ENCODE assay signal across 9 mouse cellular contexts in the genomic region with DNA sequence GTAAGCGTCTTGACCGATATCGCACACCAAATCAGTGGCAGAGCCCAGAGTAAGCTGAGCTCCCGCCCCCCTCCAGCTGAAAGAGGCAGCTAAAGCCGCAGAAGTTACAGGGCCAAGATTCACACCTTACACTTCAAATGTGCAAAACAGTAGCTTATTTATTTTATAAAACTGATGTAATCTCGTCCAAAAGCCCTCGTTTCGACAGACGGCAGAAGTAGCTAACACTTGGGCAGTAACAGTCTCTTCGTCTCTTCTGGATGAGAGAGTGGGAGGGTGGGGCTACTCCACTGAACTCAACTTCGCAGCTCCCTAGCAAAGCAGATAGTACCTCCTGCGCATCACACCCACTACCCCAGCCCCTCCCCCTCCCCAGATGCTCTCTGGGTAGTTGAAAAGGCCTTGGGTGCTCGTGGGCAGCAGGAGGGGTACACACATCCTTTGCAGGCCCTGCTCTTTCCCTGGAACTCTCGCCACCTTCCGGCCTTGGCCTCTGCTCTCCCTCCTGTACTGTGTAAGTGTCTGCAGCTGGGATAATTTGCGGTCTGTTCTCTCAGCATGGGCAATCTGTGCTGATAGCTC.
A peak's percentile ranks its signal among the peaks of the same experiment; 100 is the strongest.
DNase-seq lines count a peak whose midpoint lies in the region; ATAC-seq and TF ChIP-seq lines count a peak whose summit lies in the region.
"Had no signal": no experiment of that assay in that cellular context is flagged by ENCODE, and none has a peak within 500 bp of the region (broad histone marks: within the 10 kb centered on the region; RNA-seq: fewer than 3 reads in every experiment).

No protein-coding gene starts in this region.

- 18% methylated on average over 16 of the region's 16 CpGs for WGBS in forebrain, embryonic 12.5 days
- WGBS in forebrain, embryonic 16.5 days: 18% methylated on average over 16 of the region's 16 CpGs
- WGBS in midbrain, embryonic 12.5 days: 14% methylated on average over 16 of the region's 16 CpGs
- WGBS in midbrain, postnatal 0 days: 27% methylated on average over 16 of the region's 16 CpGs
- 6% methylated on average over 16 of the region's 16 CpGs for WGBS in liver, embryonic 12.5 days (ENCODE audit: insufficient replicate concordance)

- TF ChIP-seq CTCF in midbrain, postnatal 0 days (IDR thresholded peaks at IDR 0.05): no peak

- intact Hi-C loops in gastrocnemius, postnatal 14 days (cut with DNase I; ENCODE audit: low total_unique reads): no loop called here

- no peaks in the 10 kb centered on the region for H3K9me3 ChIP-seq in forebrain, embryonic 12.5 days
- no peaks in the 10 kb centered on the region for H3K9me3 ChIP-seq in forebrain, embryonic 16.5 days (ENCODE audit: control insufficient read depth, low read length)
- H3K9me3 ChIP-seq in midbrain, embryonic 12.5 days: no peaks in the 10 kb centered on the region
- no peaks in the 10 kb centered on the region for H3K9me3 ChIP-seq in midbrain, postnatal 0 days (ENCODE audit: low read length)
- no peaks in the 10 kb centered on the region for H3K9me3 ChIP-seq in liver, embryonic 12.5 days (replicated peaks)

- H3K27ac ChIP-seq in forebrain, embryonic 12.5 days: no peak overlapping the region
- no peak overlapping the region for H3K27ac ChIP-seq in forebrain, embryonic 16.5 days (ENCODE audit: low read length)
- no peak overlapping the region for H3K27ac ChIP-seq in midbrain, embryonic 12.5 days (replicated peaks)
- H3K27ac ChIP-seq in midbrain, postnatal 0 days (ENCODE audit: low read depth, low read length): no peak overlapping the region
- peak overlapping the region; percentile 37; the same call in 1 of the 2 replicates for H3K27ac ChIP-seq in liver, embryonic 12.5 days

- peak overlapping the region; percentile 22; the same call in 1 of the 2 replicates for H3K4me2 ChIP-seq in forebrain, embryonic 12.5 days
- H3K4me2 ChIP-seq in forebrain, embryonic 16.5 days (ENCODE audit: low read length): no peak overlapping the region
- H3K4me2 ChIP-seq in midbrain, embryonic 12.5 days (replicated peaks): peak overlapping the region; percentile 21; the same call in 1 of the 2 replicates
- no peak overlapping the region for H3K4me2 ChIP-seq in midbrain, postnatal 0 days (ENCODE audit: low read depth, low read length, poor library complexity, severe bottlenecking)
- peak overlapping the region; percentile 53 for H3K4me2 ChIP-seq in liver, embryonic 12.5 days

- DNase-seq in midbrain, postnatal 0 days (ENCODE audit: low spot score): no peak
- DNase-seq in thymus, postnatal 4 days: peak; percentile 51
- DNase-seq in adrenal gland, postnatal 14 days: no peak
- no peak for DNase-seq in gastrocnemius, postnatal 14 days
- DNase-seq: gastrocnemius, postnatal 25 days had no signal

- H3K4me3 ChIP-seq in forebrain, embryonic 12.5 days (replicated peaks): no peak overlapping the region
- no peak overlapping the region for H3K4me3 ChIP-seq in forebrain, embryonic 16.5 days (replicated peaks; ENCODE audit: low read length)
- no peak overlapping the region for H3K4me3 ChIP-seq in midbrain, embryonic 12.5 days
- H3K4me3 ChIP-seq in midbrain, postnatal 0 days (ENCODE audit: low read depth, low read length): no peak overlapping the region
- H3K4me3 ChIP-seq in liver, embryonic 12.5 days: peak overlapping the region; percentile 28

- no peak overlapping the region for H3K9ac ChIP-seq in forebrain, embryonic 12.5 days
- H3K9ac ChIP-seq in forebrain, embryonic 16.5 days (replicated peaks; ENCODE audit: low read depth, low read length): no peak overlapping the region
- H3K9ac ChIP-seq in midbrain, embryonic 12.5 days (replicated peaks): no peak overlapping the region
- H3K9ac ChIP-seq in midbrain, postnatal 0 days (replicated peaks; ENCODE audit: low read length, poor library complexity, severe bottlenecking): no peak overlapping the region
- no peak overlapping the region for H3K9ac ChIP-seq in liver, embryonic 12.5 days

- peaks cover 23% of the 10 kb centered on the region for H3K27me3 ChIP-seq in forebrain, embryonic 12.5 days
- H3K27me3 ChIP-seq in forebrain, embryonic 16.5 days (replicated peaks; ENCODE audit: control insufficient read depth, insufficient read depth, low read length): peaks cover 10% of the 10 kb centered on the region; the same call in 1 of the 2 replicates
- H3K27me3 ChIP-seq in midbrain, embryonic 12.5 days: peaks cover 31% of the 10 kb centered on the region; the same call in 1 of the 2 replicates
- no peaks in the 10 kb centered on the region for H3K27me3 ChIP-seq in midbrain, postnatal 0 days (ENCODE audit: insufficient read depth, low read length)
- no peaks in the 10 kb centered on the region for H3K27me3 ChIP-seq in liver, embryonic 12.5 days (replicated peaks)

- H3K4me1 ChIP-seq in forebrain, embryonic 12.5 days: peaks cover 12% of the 10 kb centered on the region
- H3K4me1 ChIP-seq in forebrain, embryonic 16.5 days (replicated peaks; ENCODE audit: control insufficient read depth, insufficient read depth, low read length): no peaks in the 10 kb centered on the region
- peaks cover 6% of the 10 kb centered on the region; the same call in 1 of the 2 replicates for H3K4me1 ChIP-seq in midbrain, embryonic 12.5 days
- H3K4me1 ChIP-seq in midbrain, postnatal 0 days (ENCODE audit: insufficient read depth, low read length): no peaks in the 10 kb centered on the region
- peaks cover 48% of the 10 kb centered on the region for H3K4me1 ChIP-seq in liver, embryonic 12.5 days

- H3K36me3 ChIP-seq in forebrain, embryonic 12.5 days (replicated peaks): no peaks in the 10 kb centered on the region
- H3K36me3 ChIP-seq in forebrain, embryonic 16.5 days (ENCODE audit: control insufficient read depth, insufficient read depth): no peaks in the 10 kb centered on the region
- H3K36me3 ChIP-seq in midbrain, embryonic 12.5 days: no peaks in the 10 kb centered on the region
- H3K36me3 ChIP-seq in midbrain, postnatal 0 days (ENCODE audit: insufficient read depth, low read length): no peaks in the 10 kb centered on the region
- no peaks in the 10 kb centered on the region for H3K36me3 ChIP-seq in liver, embryonic 12.5 days

- no peak for ATAC-seq in forebrain, embryonic 12.5 days (ENCODE audit: low FRiP score)
- no peak for ATAC-seq in forebrain, embryonic 16.5 days
- no peak for ATAC-seq in midbrain, embryonic 12.5 days (ENCODE audit: low FRiP score, low read depth)
- ATAC-seq in midbrain, postnatal 0 days (ENCODE audit: low FRiP score): no peak
- peak; percentile 46; the same call in 1 of the 2 replicates for ATAC-seq in liver, embryonic 12.5 days

Comparison
In these comparisons a context has a peak if more than half of its experiments do, and no peak if none do; other contexts are left out.
1. H3K4me2 ChIP-seq: peak in forebrain, embryonic 12.5 days (single experiment), midbrain, embryonic 12.5 days (single experiment) and liver, embryonic 12.5 days (single experiment); none in forebrain, embryonic 16.5 days (single experiment) and midbrain, postnatal 0 days (single experiment).